Mouse (Mus musculus) megakaryocyte, embryonic 14.5 days (primary cell): ENCODE results near the gene Bhlhe40.

ENCODE experiments used
- FLI1 ChIP-seq: IDR thresholded peaks from 2 replicates; pipeline ENCODE4 v1.6.1; 2012; ENCODE audit warnings: low read length, inconsistent platforms, mixed read lengths
- GATA1 ChIP-seq: IDR thresholded peaks from 3 replicates; pipeline ENCODE4 v1.6.1; 2012; ENCODE audit warnings: mixed read lengths, low read length, inconsistent platforms, borderline replicate concordance

GRCm38 (mm10) chr6:108647094-108647493 is 13.3 kb upstream of the Bhlhe40 start:
- TF ChIP-seq FLI1, result no peak
- TF ChIP-seq GATA1, result no peak
